Mouse (Mus musculus) G1E (cell line): ENCODE results near the gene Polr2l. TPM values are rescaled to one million over a fixed set of nuclear protein-coding genes. Genes with fewer than 3 reads are reported as not detected.

Experiments
- ATAC-seq: 2 replicates; pipeline ENCODE4 v1.8.0; 2016; ENCODE audit warnings: mild to moderate bottlenecking; ENCODE audit not compliant: insufficient number of reproducible peaks, poor library complexity, low FRiP score, severe bottlenecking; ENCODE audit errors: extremely low read depth
- DNase-seq: peaks from one replicate; pipeline ENCODE4 v3.0.0; 2012; ENCODE audit warnings: low spot score
- H3K27me3 ChIP-seq: 2 replicates; pipeline ENCODE4 v1.6.1; 2012; ENCODE audit warnings: mild to moderate bottlenecking, low read length, inconsistent platforms; ENCODE audit not compliant: insufficient read depth
- H3K36me3 ChIP-seq: replicated peaks from 2 replicates; pipeline ENCODE3; 2012; ENCODE audit warnings: mild to moderate bottlenecking, inconsistent platforms
- H3K4me1 ChIP-seq: 2 replicates; pipeline ENCODE4 v1.6.1; 2012; ENCODE audit warnings: low read depth, low read length, inconsistent platforms, mixed read lengths; ENCODE audit not compliant: insufficient read depth
- H3K4me3 ChIP-seq: 2 replicates; pipeline ENCODE4 v1.5.1; 2012; ENCODE audit warnings: low read depth, mild to moderate bottlenecking, inconsistent platforms, low read length, moderate library complexity, mixed read lengths
- H3K9me3 ChIP-seq: replicated peaks from 2 replicates; pipeline ENCODE4 v1.6.1; 2012; ENCODE audit warnings: inconsistent platforms
- CTCF ChIP-seq: IDR thresholded peaks from 2 replicates; pipeline ENCODE4 v1.5.1; 2012; ENCODE audit warnings: low read depth, low read length, inconsistent platforms, mixed read lengths
- GATA1 ChIP-seq: IDR thresholded peaks from 2 replicates; pipeline ENCODE4 v1.6.1; 2012; ENCODE audit warnings: borderline replicate concordance, low read length, inconsistent platforms, mixed read lengths
- GATA2 ChIP-seq: IDR thresholded peaks from 2 replicates; pipeline ENCODE4 v1.6.1; 2012; ENCODE audit warnings: low read depth, low read length, inconsistent platforms, borderline replicate concordance
- POLR2AphosphoS5 ChIP-seq: IDR thresholded peaks from 2 replicates; pipeline ENCODE4 v1.6.1; 2012; ENCODE audit warnings: low read depth, low read length, inconsistent platforms; ENCODE audit not compliant: insufficient replicate concordance
- TAL1 ChIP-seq: conservative IDR thresholded peaks from 2 replicates; pipeline ENCODE4 v1.6.1; 2012; ENCODE audit warnings: low read depth, low read length, inconsistent platforms, mixed read lengths
- polyA plus RNA-seq: library from polyadenylated mRNA; stranded (reverse); fragments of >175 nt; gene quantifications from 2 replicates; pipeline ENCODE4 v1.2.3, GENCODE M21; 2012
- total RNA-seq, 2 experiments: library from RNA; stranded (forward) in 1 of 2; stranded (reverse) in 1 of 2; fragments of 200-1000 nt in 1 of 2; fragments of >200 nt in 1 of 2; fragmentation: Nextera tagmentation in 1 of 2; gene quantifications; 2 replicates each; pipeline ENCODE4 v1.2.3; 2014 to 2017

Polr2l gene
- total and polyA plus RNA-seq, 3 experiments: 18.7 to 61.0 (median 58.3) TPM

DNA sequence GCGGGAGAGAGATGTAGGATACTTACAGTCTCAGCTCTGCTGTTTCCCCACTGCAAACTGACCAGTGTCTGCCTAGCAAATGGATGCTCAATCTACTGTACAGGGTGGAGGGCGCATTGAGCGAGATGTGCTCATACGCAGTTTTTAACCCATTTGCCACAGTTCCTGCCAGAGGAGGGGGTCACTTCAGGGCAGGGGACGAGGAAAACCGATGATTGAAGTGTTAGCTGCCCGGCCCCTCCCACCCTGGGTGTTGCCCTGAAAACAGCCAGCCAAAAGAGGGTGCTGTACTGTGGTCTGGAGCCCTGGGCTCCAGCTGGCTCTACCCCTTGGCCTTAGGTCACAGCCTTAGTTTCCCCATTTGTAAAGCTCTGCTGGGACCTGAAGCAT, 2.0 kb upstream of the Polr2l start:
- Histone ChIP-seq H3K27me3 (peaks cover 2% of the 10 kb centered on the region; the same call in 1 of the 2 replicates), H3K4me1 (peaks cover 67% of the 10 kb centered on the region), H3K4me3 (peak overlapping the region; percentile 84), H3K36me3 (peaks cover 55% of the 10 kb centered on the region), H3K9me3 (0 out of 2 replicates have a peak, but pooled peaks cover under 1% of the 10 kb centered on the region)
- TF ChIP-seq CTCF: no peak
- no peak for TF ChIP-seq GATA2
- no peak for TF ChIP-seq POLR2AphosphoS5
- no peak for TF ChIP-seq TAL1
- TF ChIP-seq GATA1: no peak
- no peak for ATAC-seq
- no peak for DNase-seq

DNA sequence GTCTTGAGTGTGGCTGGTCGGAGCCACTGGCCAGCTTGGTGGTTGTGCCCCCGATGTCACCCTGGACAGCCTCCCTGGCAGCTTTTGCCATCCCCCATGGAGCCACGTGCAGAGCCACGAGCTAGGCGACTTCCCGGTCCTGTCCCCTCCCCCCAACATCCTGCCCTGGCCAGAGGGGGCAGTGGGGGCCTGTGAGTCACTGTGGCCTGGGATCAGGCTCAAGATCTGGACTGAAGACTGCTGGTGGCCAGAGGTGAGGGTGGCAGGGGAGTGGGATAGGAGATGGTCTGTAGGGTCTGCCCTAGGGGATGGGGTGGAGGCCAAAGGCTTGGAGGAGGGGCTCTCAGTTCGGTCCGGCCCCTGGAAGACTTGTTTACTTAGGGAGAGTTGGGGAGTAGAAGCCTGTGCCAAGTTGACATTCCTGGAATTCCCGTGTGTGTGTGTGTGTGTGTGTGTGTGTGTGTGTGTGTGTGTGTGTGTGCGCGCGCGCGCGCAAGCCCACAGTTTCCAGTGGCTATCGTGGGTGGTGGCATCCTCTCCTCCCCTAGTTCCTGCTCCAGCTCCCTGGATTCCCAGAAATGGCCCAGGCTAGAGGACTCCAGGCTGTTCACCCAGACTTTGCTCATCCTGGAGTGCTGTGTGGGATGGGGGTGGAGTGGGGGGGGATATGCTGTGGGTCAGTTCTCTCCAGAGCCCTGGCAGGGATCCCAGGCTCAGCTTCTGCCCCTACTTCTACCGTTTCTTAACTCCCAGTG, 1.5 kb upstream of the Polr2l start:
- ATAC-seq (peak; percentile 66), DNase-seq (peak; percentile 66)
- Histone ChIP-seq H3K4me1 (peaks cover 69% of the 10 kb centered on the region), H3K27me3 (no peaks in the 10 kb centered on the region), H3K9me3 (no peaks in the 10 kb centered on the region), H3K36me3 (peaks cover 54% of the 10 kb centered on the region), H3K4me3 (peak overlapping the region; percentile 84)
- TF ChIP-seq GATA2 (no peak), GATA1 (no peak), CTCF (no peak), TAL1 (no peak), POLR2AphosphoS5 (no peak)

DNA sequence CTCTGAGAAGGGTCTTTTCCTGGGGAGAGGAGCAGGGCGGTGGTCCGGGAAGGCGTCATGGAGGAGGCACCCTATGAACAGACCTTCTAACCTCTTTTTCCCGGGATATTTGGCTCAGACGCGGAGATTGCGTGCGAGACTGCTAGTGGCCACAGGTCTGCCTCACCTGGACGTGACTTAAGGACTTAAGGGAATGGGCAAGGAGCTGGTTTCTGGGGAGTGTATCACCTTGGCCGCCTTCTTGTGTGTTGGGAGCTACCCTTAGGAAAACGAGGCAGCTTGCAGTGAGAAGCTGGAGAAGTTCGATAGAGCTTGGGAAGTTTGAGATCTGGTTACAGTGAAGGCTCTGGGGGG, 850 bp upstream of the Polr2l start:
- Histone ChIP-seq H3K4me3 (peak overlapping the region; percentile 84), H3K27me3 (no peaks in the 10 kb centered on the region), H3K36me3 (peaks cover 54% of the 10 kb centered on the region), H3K4me1 (peaks cover 68% of the 10 kb centered on the region), H3K9me3 (no peaks in the 10 kb centered on the region)
- TF ChIP-seq POLR2AphosphoS5: no peak
- no peak for TF ChIP-seq TAL1
- no peak for TF ChIP-seq GATA2
- no peak for TF ChIP-seq GATA1
- no peak for TF ChIP-seq CTCF
- DNase-seq: no peak
- ATAC-seq: no peak

DNA sequence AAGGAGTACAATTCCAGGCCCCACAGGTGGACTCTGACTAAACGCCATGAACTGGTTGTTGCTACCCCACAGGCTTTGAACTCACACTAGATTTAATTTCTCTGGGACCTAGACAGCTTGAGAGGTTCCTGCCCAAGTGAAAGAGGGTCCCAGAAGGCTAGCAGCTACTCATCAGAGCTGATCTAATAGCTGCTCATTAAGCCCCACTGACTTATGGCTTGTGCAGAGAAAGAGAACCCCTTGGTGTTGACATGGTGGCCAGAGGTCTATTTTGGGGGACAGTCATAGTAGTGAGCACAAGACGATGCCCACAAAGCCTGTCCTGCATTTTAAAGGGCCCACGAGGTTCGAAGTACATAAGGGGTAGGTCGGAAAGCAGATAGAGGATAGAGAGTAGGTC, 772 bp downstream of the Polr2l start:
- ATAC-seq: no peak
- Histone ChIP-seq H3K27me3 (no peaks in the 10 kb centered on the region), H3K9me3 (no peaks in the 10 kb centered on the region), H3K4me3 (peak overlapping the region; percentile 84), H3K36me3 (peaks cover 58% of the 10 kb centered on the region), H3K4me1 (peaks cover 78% of the 10 kb centered on the region)
- TF ChIP-seq POLR2AphosphoS5 (no peak), CTCF (no peak), GATA1 (no peak), GATA2 (no peak)
- DNase-seq: no peak

DNA sequence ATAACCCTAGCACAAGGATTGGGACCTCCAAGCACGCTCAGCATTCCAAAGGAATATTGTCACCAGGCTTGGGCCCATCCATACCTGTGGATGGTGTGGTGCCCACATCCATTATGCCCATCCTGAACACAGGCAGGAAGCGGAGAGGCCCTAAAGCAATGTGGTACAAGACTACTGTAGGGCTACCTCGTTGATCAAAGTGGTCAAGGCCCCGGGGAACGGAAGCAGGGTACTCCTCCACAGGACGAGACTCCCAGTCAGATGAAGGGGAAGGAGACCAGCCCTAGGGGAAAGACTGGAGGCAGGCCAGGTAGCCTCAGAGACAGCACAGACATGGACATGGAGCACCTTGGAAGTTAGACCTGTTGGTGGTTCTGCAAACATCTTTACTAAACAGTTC, 2.2 kb downstream of the Polr2l start:
- TF ChIP-seq GATA1 (no peak), TAL1 (no peak), CTCF (no peak), GATA2 (no peak), POLR2AphosphoS5 (no peak)
- DNase-seq: no peak
- no peaks in the 10 kb centered on the region for H3K9me3 ChIP-seq
- peaks cover 84% of the 10 kb centered on the region for H3K4me1 ChIP-seq
- ATAC-seq: no peak
- no peak overlapping the region for H3K4me3 ChIP-seq
- peaks cover 55% of the 10 kb centered on the region for H3K36me3 ChIP-seq
- no peaks in the 10 kb centered on the region for H3K27me3 ChIP-seq

DNA sequence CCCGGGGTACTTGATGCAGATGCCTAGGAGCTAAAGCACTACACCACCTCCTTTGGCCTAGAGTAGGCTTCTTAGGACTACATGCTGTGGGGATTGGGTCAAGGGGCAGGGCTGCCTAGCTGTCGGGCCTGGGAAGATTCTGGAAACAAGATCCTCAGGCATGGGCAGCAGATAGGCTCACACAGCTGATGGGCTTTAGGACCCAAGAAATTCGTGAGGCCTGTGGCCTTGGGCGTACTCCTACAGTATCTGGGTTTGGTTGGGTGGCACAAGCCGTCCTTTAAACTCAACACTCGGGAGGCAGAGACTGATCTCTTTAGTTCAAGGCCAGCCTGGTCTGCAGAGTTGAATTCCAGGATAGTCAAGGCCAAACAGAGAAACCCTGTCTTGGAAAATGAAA, 2.7 kb downstream of the Polr2l start:
- ATAC-seq: no peak
- no peak for DNase-seq
- Histone ChIP-seq H3K27me3 (no peaks in the 10 kb centered on the region), H3K9me3 (no peaks in the 10 kb centered on the region), H3K4me1 (peaks cover 84% of the 10 kb centered on the region), H3K4me3 (no peak overlapping the region), H3K36me3 (peaks cover 50% of the 10 kb centered on the region)
- TF ChIP-seq CTCF: no peak
- no peak for TF ChIP-seq POLR2AphosphoS5
- no peak for TF ChIP-seq TAL1
- no peak for TF ChIP-seq GATA1
- no peak for TF ChIP-seq GATA2

DNA sequence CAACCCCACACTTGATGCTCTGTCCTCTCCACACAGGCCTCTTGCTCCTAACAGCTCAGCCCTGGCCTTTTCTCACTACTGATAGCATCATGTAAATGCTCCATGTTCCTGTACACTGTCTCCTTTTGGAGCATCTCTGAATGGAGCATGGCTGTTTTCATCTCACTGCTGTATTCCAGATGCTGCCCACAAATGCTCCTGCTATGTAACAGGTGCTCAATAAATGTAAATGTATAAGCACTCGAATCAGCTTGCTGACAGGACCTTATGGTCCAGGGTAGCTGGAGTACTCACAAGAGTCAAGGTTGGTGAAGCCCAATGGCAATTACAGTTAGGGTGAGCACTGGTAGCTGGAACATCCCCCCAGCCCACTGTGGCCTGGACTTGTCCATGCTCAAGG, 3.7 kb downstream of the Polr2l start:
- Histone ChIP-seq H3K4me1 (peaks cover 81% of the 10 kb centered on the region), H3K36me3 (peaks cover 49% of the 10 kb centered on the region), H3K27me3 (no peaks in the 10 kb centered on the region), H3K9me3 (no peaks in the 10 kb centered on the region), H3K4me3 (no peak overlapping the region)
- DNase-seq: no peak
- ATAC-seq: no peak
- TF ChIP-seq GATA1: no peak
- TF ChIP-seq TAL1: no peak
- TF ChIP-seq CTCF: no peak
- no peak for TF ChIP-seq POLR2AphosphoS5
- no peak for TF ChIP-seq GATA2
